Mouse (Mus musculus): ENCODE measurements around the gene Abca12. TPM values are rescaled to one million over a fixed set of nuclear protein-coding genes. Genes with fewer than 3 reads are reported as not detected.

Abca12 gene
- total and polyA plus RNA-seq, 3 experiments = 0.68 to 5.2 (median 3.2) TPM

- Histone ChIP-seq H3K27ac (no peak overlapping the region), H3K79me2 (replicated peaks; ENCODE audit: control insufficient read depth, insufficient read depth, low read length) (no peaks in the 10 kb centered on the region), H3K4me1 (ENCODE audit: control insufficient read depth, insufficient read depth, low read length) (no peaks in the 10 kb centered on the region), H3K36me3 (ENCODE audit: control insufficient read depth, insufficient read depth, low read length) (no peaks in the 10 kb centered on the region), H3K27me3 (ENCODE audit: control insufficient read depth, insufficient read depth, low read length) (no peaks in the 10 kb centered on the region), H3K9ac (ENCODE audit: low read depth, low read length) (no peak overlapping the region), H3K4me3 (no peak overlapping the region)
- WGBS = 69% methylated on average over 4 of the region's 4 CpGs
- DNase-seq = no peak
- intact Hi-C loops (cut with DNase I) = no loop called here
- TF ChIP-seq CTCF (IDR thresholded peaks at IDR 0.05) = no peak
- TF ChIP-seq POLR2A (IDR thresholded peaks at IDR 0.05; ENCODE audit: insufficient read depth, low read depth, low read length) = no peak
- TF ChIP-seq EP300 (IDR thresholded peaks at IDR 0.05; ENCODE audit: insufficient read depth, low read depth, low read length) = no peak
Measured at GRCm38 (mm10) chr1:71239586-71239985, 175.1 kb downstream of the Abca12 start.

DNA sequence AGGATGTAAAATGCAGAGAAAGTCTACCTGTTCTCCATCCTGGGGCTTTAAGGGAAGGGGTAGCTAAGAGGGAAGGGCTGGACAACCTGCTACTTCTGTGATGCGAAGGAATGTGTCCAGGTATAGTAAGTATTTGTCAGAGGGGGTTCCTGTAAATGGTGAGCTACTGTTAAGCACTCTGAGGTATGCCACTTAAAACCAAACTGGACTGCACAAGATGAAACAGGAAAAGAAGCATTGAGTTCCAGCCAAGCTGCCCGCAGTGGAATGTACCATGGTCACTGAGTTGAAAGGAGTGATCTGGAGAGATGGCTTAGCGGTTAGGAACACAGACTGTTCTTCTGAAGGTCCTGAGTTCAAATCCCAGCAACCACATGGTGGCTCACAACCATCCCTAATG, 179.4 kb downstream of the Abca12 start:
- TF ChIP-seq CTCF (IDR thresholded peaks at IDR 0.05) (no peak), EP300 (IDR thresholded peaks at IDR 0.05; ENCODE audit: insufficient read depth, low read depth, low read length) (no peak), POLR2A (IDR thresholded peaks at IDR 0.05; ENCODE audit: insufficient read depth, low read depth, low read length) (no peak)
- Histone ChIP-seq H3K4me3 (no peak overlapping the region), H3K79me2 (replicated peaks; ENCODE audit: control insufficient read depth, insufficient read depth, low read length) (no peaks in the 10 kb centered on the region), H3K36me3 (ENCODE audit: control insufficient read depth, insufficient read depth, low read length) (no peaks in the 10 kb centered on the region), H3K27me3 (ENCODE audit: control insufficient read depth, insufficient read depth, low read length) (no peaks in the 10 kb centered on the region), H3K27ac (no peak overlapping the region), H3K4me1 (ENCODE audit: control insufficient read depth, insufficient read depth, low read length) (no peaks in the 10 kb centered on the region), H3K9ac (ENCODE audit: low read depth, low read length) (no peak overlapping the region)
- no peak for DNase-seq
- 89% methylated on average over 3 of the region's 3 CpGs for WGBS
- intact Hi-C loops (cut with DNase I) = no loop called here

GRCm38 (mm10) chr1:71231211-71231610, 183.5 kb downstream of the Abca12 start:
- Histone ChIP-seq H3K27ac (no peak overlapping the region), H3K36me3 (ENCODE audit: control insufficient read depth, insufficient read depth, low read length) (no peaks in the 10 kb centered on the region), H3K27me3 (ENCODE audit: control insufficient read depth, insufficient read depth, low read length) (no peaks in the 10 kb centered on the region), H3K9ac (ENCODE audit: low read depth, low read length) (no peak overlapping the region), H3K4me3 (no peak overlapping the region), H3K79me2 (replicated peaks; ENCODE audit: control insufficient read depth, insufficient read depth, low read length) (no peaks in the 10 kb centered on the region), H3K4me1 (ENCODE audit: control insufficient read depth, insufficient read depth, low read length) (no peaks in the 10 kb centered on the region)
- intact Hi-C loops (cut with DNase I) = no loop called here
- no peak for DNase-seq
- TF ChIP-seq POLR2A (IDR thresholded peaks at IDR 0.05; ENCODE audit: insufficient read depth, low read depth, low read length) (no peak), EP300 (IDR thresholded peaks at IDR 0.05; ENCODE audit: insufficient read depth, low read depth, low read length) (no peak), CTCF (IDR thresholded peaks at IDR 0.05) (no peak)
- 37% methylated on average over 2 of the region's 2 CpGs for WGBS

DNA sequence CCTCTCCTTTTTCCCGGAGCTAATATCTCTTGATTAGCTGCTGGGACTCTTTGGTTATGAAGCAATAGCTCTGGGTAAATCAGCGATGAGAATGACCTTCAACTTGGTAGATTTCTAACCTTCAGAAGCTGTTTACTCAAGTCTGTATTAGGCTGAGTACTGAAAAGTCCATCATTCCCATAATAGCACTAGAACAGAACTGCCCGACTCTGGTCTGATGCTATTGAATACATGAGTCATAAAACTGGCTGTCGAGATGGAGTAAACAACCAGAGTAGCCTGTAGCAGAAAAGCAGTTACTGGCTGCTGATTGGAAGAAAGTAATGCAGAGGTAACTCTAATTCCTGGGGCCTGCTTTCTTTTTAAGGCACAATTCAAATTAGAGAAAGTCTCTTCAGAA, 211.1 kb downstream of the Abca12 start:
- 80% methylated on average over 4 of the region's 4 CpGs for WGBS
- Histone ChIP-seq H3K4me1 (ENCODE audit: control insufficient read depth, insufficient read depth, low read length) (no peaks in the 10 kb centered on the region), H3K4me3 (no peak overlapping the region), H3K36me3 (ENCODE audit: control insufficient read depth, insufficient read depth, low read length) (no peaks in the 10 kb centered on the region), H3K79me2 (replicated peaks; ENCODE audit: control insufficient read depth, insufficient read depth, low read length) (no peaks in the 10 kb centered on the region), H3K9ac (ENCODE audit: low read depth, low read length) (no peak overlapping the region), H3K27ac (no peak overlapping the region), H3K27me3 (ENCODE audit: control insufficient read depth, insufficient read depth, low read length) (no peaks in the 10 kb centered on the region)
- no peak for TF ChIP-seq EP300 (IDR thresholded peaks at IDR 0.05; ENCODE audit: insufficient read depth, low read depth, low read length)
- TF ChIP-seq CTCF (IDR thresholded peaks at IDR 0.05) = no peak
- TF ChIP-seq POLR2A (IDR thresholded peaks at IDR 0.05; ENCODE audit: insufficient read depth, low read depth, low read length) = no peak
- intact Hi-C loops (cut with DNase I) = no loop called here
- no peak for DNase-seq

- 68% methylated on average over 6 of the region's 6 CpGs for WGBS
- Histone ChIP-seq H3K4me1 (ENCODE audit: control insufficient read depth, insufficient read depth, low read length) (no peaks in the 10 kb centered on the region), H3K4me3 (no peak overlapping the region), H3K79me2 (replicated peaks; ENCODE audit: control insufficient read depth, insufficient read depth, low read length) (no peaks in the 10 kb centered on the region), H3K9ac (ENCODE audit: low read depth, low read length) (no peak overlapping the region), H3K27me3 (ENCODE audit: control insufficient read depth, insufficient read depth, low read length) (no peaks in the 10 kb centered on the region), H3K27ac (no peak overlapping the region), H3K36me3 (ENCODE audit: control insufficient read depth, insufficient read depth, low read length) (no peaks in the 10 kb centered on the region)
- DNase-seq = no peak
- no peak for TF ChIP-seq EP300 (IDR thresholded peaks at IDR 0.05; ENCODE audit: insufficient read depth, low read depth, low read length)
- TF ChIP-seq POLR2A (IDR thresholded peaks at IDR 0.05; ENCODE audit: insufficient read depth, low read depth, low read length) = no peak
- TF ChIP-seq CTCF (IDR thresholded peaks at IDR 0.05) = no peak
- intact Hi-C loops (cut with DNase I) = no loop called here
Measured at GRCm38 (mm10) chr1:71196191-71196590, 218.5 kb downstream of the Abca12 start.

GRCm38 (mm10) chr1:71195333-71195732, 219.4 kb downstream of the Abca12 start:
- no peak overlapping the region for H3K9ac ChIP-seq (ENCODE audit: low read depth, low read length)
- DNase-seq = no peak
- H3K79me2 ChIP-seq (replicated peaks; ENCODE audit: control insufficient read depth, insufficient read depth, low read length) = no peaks in the 10 kb centered on the region
- H3K4me1 ChIP-seq (ENCODE audit: control insufficient read depth, insufficient read depth, low read length) = no peaks in the 10 kb centered on the region
- TF ChIP-seq POLR2A (IDR thresholded peaks at IDR 0.05; ENCODE audit: insufficient read depth, low read depth, low read length) (no peak), CTCF (IDR thresholded peaks at IDR 0.05) (no peak), EP300 (IDR thresholded peaks at IDR 0.05; ENCODE audit: insufficient read depth, low read depth, low read length) (no peak)
- H3K36me3 ChIP-seq (ENCODE audit: control insufficient read depth, insufficient read depth, low read length) = no peaks in the 10 kb centered on the region
- no peak overlapping the region for H3K4me3 ChIP-seq
- H3K27me3 ChIP-seq (ENCODE audit: control insufficient read depth, insufficient read depth, low read length) = no peaks in the 10 kb centered on the region
- intact Hi-C loops (cut with DNase I) = no loop called here
- H3K27ac ChIP-seq = no peak overlapping the region
- 76% methylated on average over 4 of the region's 4 CpGs for WGBS

Measured in heart, adult 2 months (tissue).